Mouse (Mus musculus) midbrain, postnatal 0 days (tissue): ENCODE measurements around the gene Calr. TPM values are rescaled to one million over a fixed set of nuclear protein-coding genes. Genes with fewer than 3 reads are reported as not detected.

Source experiments
- ATAC-seq: fragments of 200-750 bp; cut with Nextera tagmentation; 2 replicates; pipeline ENCODE4 v1.8.0; 2017; ENCODE audit warnings: moderate number of reproducible peaks, mild to moderate bottlenecking, moderate TSS enrichment, moderate library complexity; ENCODE audit not compliant: low FRiP score
- DNase-seq: peaks from one replicate; pipeline ENCODE4 v3.0.0-alpha.2; 2015; ENCODE audit warnings: low spot score
- H3K27ac ChIP-seq: fragments of 300-500 bp; sonication (generic); 2 replicates; pipeline ENCODE4 v1.5.1; 2014; ENCODE audit warnings: low read depth, mild to moderate bottlenecking, low read length, mixed read lengths
- H3K27me3 ChIP-seq: fragments of 300-500 bp; sonication (generic); 2 replicates; pipeline ENCODE4 v1.6.1; 2014; ENCODE audit warnings: low read length, control low read depth, mixed read lengths; ENCODE audit not compliant: insufficient read depth
- H3K36me3 ChIP-seq: fragments of 300-500 bp; sonication (generic); 2 replicates; pipeline ENCODE4 v1.6.1; 2014; ENCODE audit warnings: low read length, control low read depth, mixed read lengths; ENCODE audit not compliant: insufficient read depth
- H3K4me1 ChIP-seq: fragments of 300-500 bp; sonication (generic); 2 replicates; pipeline ENCODE4 v1.6.1; 2014; ENCODE audit warnings: mild to moderate bottlenecking, control low read depth, antibody characterized with exemption, low read length, mixed read lengths; ENCODE audit not compliant: insufficient read depth
- H3K4me2 ChIP-seq: fragments of 300-500 bp; sonication (generic); 2 replicates; pipeline ENCODE4 v1.6.1; 2014; ENCODE audit warnings: low read depth, mild to moderate bottlenecking, low read length, mixed read lengths; ENCODE audit not compliant: poor library complexity, severe bottlenecking
- H3K4me3 ChIP-seq: fragments of 300-500 bp; sonication (generic); 2 replicates; pipeline ENCODE4 v1.5.1; 2014; ENCODE audit warnings: low read depth, mild to moderate bottlenecking, low read length, moderate library complexity
- H3K9ac ChIP-seq: fragments of 300-500 bp; sonication (generic); replicated peaks from 2 replicates; pipeline ENCODE4 v1.6.1; 2014; ENCODE audit warnings: mild to moderate bottlenecking, low read length, moderate library complexity, mixed read lengths; ENCODE audit not compliant: poor library complexity, severe bottlenecking
- H3K9me3 ChIP-seq: fragments of 300-500 bp; sonication (generic); 2 replicates; pipeline ENCODE4 v1.6.1; 2016; ENCODE audit warnings: low read length, control low read depth
- CTCF ChIP-seq: IDR thresholded peaks from 2 replicates; pipeline ENCODE4 v1.5.1; 2016; ENCODE audit warnings: antibody characterized with exemption, mild to moderate bottlenecking
- WGBS: fragments of 180-500 bp; shearing (Covaris S2); extraction: QIAGEN DNeasy Blood & Tissue Kit; methylation state at CpG from one replicate; pipeline ENCODE4 v1.1.7; 2014; 5-methylcytosine and 5-hydroxymethylcytosine counted together
- polyA plus RNA-seq: library from polyadenylated mRNA; unstranded; fragments of >200 nt; fragmentation: Nextera tagmentation; extraction: Ambion mirVana; gene quantifications from 2 replicates; pipeline ENCODE4 v1.2.1, GENCODE M21; 2015
- total RNA-seq: library from RNA; depleted of rRNA; stranded (reverse); fragments of >200 nt; gene quantifications from 2 replicates; pipeline ENCODE4 v1.2.3, GENCODE M21; 2014

The Calr gene
- total and polyA plus RNA-seq, 2 experiments from 2014 or later, result 369 to 444 TPM

DNA sequence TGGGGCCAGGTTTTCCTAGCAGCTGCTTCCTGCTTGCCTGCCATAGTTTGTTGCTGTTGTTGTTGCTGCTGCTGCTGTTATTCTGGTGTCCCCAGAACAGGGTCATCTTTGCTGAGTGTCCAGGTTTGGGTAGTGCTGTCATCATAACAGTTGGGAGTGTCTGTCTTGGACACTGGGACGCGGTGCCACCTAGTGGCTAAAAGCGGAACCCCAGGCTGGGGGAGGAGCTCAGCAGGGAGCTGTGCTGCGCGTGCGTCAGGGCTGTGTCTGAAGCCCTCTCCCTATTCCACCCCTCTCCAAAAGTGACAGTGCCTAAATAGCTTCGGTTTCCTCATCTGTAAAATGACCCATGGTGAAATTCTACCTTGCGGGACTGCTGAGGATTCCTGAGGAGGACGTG, 31.2 kb downstream of the Calr start:
- no peak overlapping the region for H3K4me2 ChIP-seq
- ATAC-seq, result peak; percentile 56
- no peak overlapping the region for H3K27ac ChIP-seq
- H3K27me3 ChIP-seq, result no peaks in the 10 kb centered on the region
- H3K4me3 ChIP-seq, result no peak overlapping the region
- TF ChIP-seq CTCF, result peak; percentile 94
- H3K4me1 ChIP-seq, result no peaks in the 10 kb centered on the region
- H3K9ac ChIP-seq, result no peak overlapping the region
- no peaks in the 10 kb centered on the region for H3K36me3 ChIP-seq
- no peaks in the 10 kb centered on the region for H3K9me3 ChIP-seq
- 15% methylated on average over 9 of the region's 9 CpGs for WGBS
- peak; percentile 86 for DNase-seq

DNA sequence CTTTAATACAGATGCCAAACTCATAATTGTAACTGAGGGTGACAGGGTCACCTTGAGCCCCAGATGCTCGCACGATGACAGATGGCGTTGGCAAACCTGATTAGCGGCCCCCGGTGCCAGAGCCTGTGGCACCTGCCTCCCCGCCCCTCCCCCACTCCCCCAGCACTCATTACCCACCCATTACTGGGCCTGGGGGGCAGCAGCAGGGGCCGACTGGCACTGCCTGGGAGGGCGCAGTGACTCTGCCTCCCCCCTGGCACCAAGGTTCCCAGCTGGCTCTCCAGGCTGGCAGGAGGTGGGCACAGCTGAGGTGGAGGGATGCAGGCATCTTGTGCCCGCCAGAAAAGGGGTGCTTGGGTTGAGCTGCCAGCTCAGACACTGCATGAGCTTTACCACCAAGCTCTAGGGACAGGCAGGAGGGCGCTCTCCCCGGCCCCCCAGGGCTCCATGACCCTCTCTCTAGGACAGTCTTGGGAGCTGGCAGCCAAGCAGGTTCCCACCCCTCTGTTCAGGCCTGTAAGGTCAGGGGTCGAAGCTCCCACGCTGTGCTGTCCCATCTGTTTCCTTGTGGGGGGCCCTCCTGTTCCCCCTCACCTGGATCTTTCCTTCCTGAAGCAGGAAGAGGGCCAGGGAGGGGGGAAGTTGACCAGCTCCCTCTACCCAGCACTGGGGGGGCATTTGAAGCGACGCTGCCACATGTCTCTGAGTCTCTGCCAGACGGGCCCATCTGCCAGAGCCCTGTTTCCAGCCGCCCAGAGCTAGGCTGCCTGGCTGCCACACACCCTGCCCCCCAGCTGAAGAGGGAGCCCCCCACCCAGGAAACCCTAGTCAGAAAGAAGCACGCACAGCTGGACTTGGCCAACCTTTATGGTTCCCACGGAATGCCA, 31.9 kb downstream of the Calr start:
- peak; percentile 74 for DNase-seq
- H3K27me3 ChIP-seq, result no peaks in the 10 kb centered on the region
- no peak overlapping the region for H3K27ac ChIP-seq
- WGBS, result 34% methylated on average over 16 of the region's 19 CpGs
- no peak overlapping the region for H3K4me3 ChIP-seq
- H3K4me1 ChIP-seq, result no peaks in the 10 kb centered on the region
- H3K9me3 ChIP-seq, result no peaks in the 10 kb centered on the region
- no peak overlapping the region; the same call in 1 of the 2 replicates for H3K9ac ChIP-seq
- ATAC-seq, result peak; percentile 7; the same call in 1 of the 2 replicates
- TF ChIP-seq CTCF, result no peak
- H3K4me2 ChIP-seq, result no peak overlapping the region
- H3K36me3 ChIP-seq, result no peaks in the 10 kb centered on the region

DNA sequence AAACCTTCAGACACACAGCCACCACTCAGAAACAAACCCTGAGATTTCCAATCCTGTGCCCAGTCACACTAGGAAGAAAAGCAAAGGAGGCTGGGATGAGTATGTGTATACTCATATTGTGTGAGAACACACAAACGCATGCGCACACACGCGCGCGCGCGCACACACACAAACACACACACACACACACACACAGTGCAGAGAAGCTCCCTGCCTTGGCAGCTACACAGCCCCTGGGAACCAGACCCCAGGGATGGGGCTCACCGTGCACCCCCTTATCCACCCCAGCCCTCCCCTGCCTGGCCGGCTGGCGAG, 32.5 kb downstream of the Calr start:
- Histone ChIP-seq H3K4me3 (no peak overlapping the region), H3K36me3 (no peaks in the 10 kb centered on the region), H3K4me2 (no peak overlapping the region), H3K27me3 (no peaks in the 10 kb centered on the region), H3K27ac (no peak overlapping the region), H3K9me3 (no peaks in the 10 kb centered on the region), H3K9ac (no peak overlapping the region), H3K4me1 (no peaks in the 10 kb centered on the region)
- ATAC-seq (no peak), DNase-seq (no peak)
- TF ChIP-seq CTCF, result no peak
- 71% methylated on average over 11 of the region's 11 CpGs for WGBS

DNA sequence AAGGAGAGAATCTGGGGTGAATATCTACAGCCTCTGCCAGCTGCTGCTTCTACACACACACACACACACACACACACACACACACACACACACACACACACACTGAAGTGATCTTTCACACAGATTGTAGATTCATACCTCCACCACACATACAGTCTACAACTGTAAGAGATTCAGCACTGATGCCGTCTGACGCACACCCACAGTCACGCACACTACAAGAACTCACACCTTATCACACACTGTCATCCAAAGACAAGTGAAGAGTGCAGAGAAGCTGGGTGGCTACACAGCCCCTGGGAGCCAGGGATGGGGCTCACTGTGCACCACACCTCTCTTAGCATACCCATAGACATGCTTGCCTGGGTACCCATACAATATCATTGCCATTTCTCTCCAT, 32.9 kb downstream of the Calr start:
- Histone ChIP-seq H3K4me1 (no peaks in the 10 kb centered on the region), H3K9me3 (no peaks in the 10 kb centered on the region), H3K4me2 (no peak overlapping the region), H3K27me3 (no peaks in the 10 kb centered on the region), H3K36me3 (no peaks in the 10 kb centered on the region), H3K27ac (no peak overlapping the region), H3K4me3 (no peak overlapping the region), H3K9ac (no peak overlapping the region)
- DNase-seq (no peak), ATAC-seq (no peak)
- TF ChIP-seq CTCF, result no peak
- 98% methylated on average over 3 of the region's 3 CpGs for WGBS

DNA sequence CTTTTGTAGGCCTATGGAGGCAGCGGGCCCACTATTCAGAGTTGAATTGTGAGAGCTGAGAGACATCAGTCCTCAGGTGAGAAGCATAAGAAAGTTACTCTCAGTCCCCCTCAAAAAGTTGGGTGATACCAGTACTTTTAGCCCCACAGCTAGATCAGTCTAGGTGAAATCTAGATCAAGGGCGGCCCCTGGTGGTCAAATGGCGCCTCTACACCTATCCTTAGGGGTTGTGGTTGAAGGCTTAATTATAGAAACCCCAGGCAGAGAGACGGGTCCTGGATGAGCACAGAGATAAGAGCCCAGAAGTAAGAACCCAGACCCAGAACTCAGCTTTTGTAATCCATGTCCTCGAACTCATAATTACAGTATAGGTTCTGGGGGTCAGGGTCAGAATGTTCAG, 33.7 kb downstream of the Calr start:
- Histone ChIP-seq H3K4me1 (no peaks in the 10 kb centered on the region), H3K4me3 (no peak overlapping the region), H3K36me3 (no peaks in the 10 kb centered on the region), H3K27me3 (no peaks in the 10 kb centered on the region), H3K27ac (no peak overlapping the region), H3K9ac (no peak overlapping the region), H3K9me3 (no peaks in the 10 kb centered on the region), H3K4me2 (no peak overlapping the region)
- DNase-seq (peak; percentile 88), ATAC-seq (no peak)
- TF ChIP-seq CTCF, result peak; percentile 92
- 2% methylated on average over 5 of the region's 5 CpGs for WGBS

DNA sequence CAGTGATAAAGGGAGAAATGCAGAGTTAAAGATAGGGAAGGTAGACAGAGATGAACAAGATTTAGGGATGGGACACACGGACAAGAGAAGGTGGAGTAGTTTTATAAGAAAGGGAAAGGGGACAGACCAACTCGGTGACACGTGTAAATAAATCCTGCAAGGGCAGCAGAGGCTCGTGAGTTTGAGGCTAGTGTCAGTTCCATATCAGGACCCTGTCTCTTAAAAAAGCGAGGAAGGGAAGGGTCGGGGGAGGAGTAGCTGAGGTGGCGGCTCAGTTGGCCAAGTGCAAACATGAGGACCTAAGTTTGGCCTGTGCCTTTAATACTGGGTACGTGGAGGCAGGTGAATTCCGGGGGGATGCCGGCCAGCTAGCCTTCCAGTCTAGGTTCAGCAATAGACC, 35.4 kb downstream of the Calr start:
- Histone ChIP-seq H3K4me2 (peak overlapping the region; percentile 69), H3K9ac (peak overlapping the region; percentile 24), H3K9me3 (no peaks in the 10 kb centered on the region), H3K4me1 (no peaks in the 10 kb centered on the region), H3K27me3 (0 out of 2 replicates have a peak, but pooled peaks cover 3% of the 10 kb centered on the region), H3K27ac (no peak overlapping the region), H3K4me3 (peak overlapping the region; percentile 40), H3K36me3 (no peaks in the 10 kb centered on the region)
- ATAC-seq (no peak), DNase-seq (no peak)
- no peak for TF ChIP-seq CTCF
- 9% methylated on average over 10 of the region's 10 CpGs for WGBS
